In the genomic region with DNA sequence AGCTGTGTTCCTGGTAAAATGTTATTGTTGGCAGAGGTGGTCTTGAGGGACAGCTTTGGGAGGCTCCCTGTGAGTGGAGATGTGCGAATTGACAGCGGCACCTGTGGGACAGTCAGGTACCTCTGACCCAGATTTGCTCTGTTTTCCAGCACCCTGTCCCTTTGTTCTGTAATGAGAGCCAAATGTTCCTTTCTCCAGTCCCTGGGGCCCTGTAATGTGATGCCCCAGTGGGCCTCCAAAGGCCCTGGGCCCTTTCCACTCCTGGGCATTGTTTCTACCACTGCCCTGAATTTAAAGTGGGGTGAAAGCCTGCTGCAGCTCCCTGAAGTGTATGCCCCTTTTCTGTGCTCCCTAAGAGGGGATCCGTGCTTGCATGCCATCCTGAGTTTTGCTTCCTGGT, we compare ENCODE assay signal across 13 mouse cellular contexts.
DNase-seq lines count a peak whose midpoint lies in the region; ATAC-seq and TF ChIP-seq lines count a peak whose summit lies in the region.
"Had no signal": no experiment of that assay in that cellular context is flagged by ENCODE, and none has a peak within 500 bp of the region (broad histone marks: within the 10 kb centered on the region; RNA-seq: fewer than 3 reads in every experiment).

No protein-coding gene starts in this region.

- no peak overlapping the region for H3K27ac ChIP-seq in forebrain, embryonic 12.5 days
- H3K27ac ChIP-seq in forebrain, embryonic 13.5 days, result no peak overlapping the region
- H3K27ac ChIP-seq in midbrain, embryonic 14.5 days (replicated peaks; ENCODE audit: low read depth, low read length), result no peak overlapping the region
- no peak overlapping the region for H3K27ac ChIP-seq in midbrain, embryonic 15.5 days
- H3K27ac ChIP-seq in embryonic facial prominence, embryonic 11.5 days (replicated peaks; ENCODE audit: low read depth, low read length), result no peak overlapping the region; the same call in 1 of the 2 replicates
- no peak overlapping the region for H3K27ac ChIP-seq in limb, embryonic 14.5 days (replicated peaks; ENCODE audit: low read depth, low read length)
- no peak overlapping the region for H3K27ac ChIP-seq in heart, embryonic 10.5 days
- H3K27ac ChIP-seq: hindbrain, embryonic 12.5 days; intestine, embryonic 15.5 days; liver, embryonic 14.5 days had no signal

- no peak overlapping the region for H3K4me3 ChIP-seq in forebrain, embryonic 12.5 days (replicated peaks)
- H3K4me3 ChIP-seq in forebrain, embryonic 13.5 days, result no peak overlapping the region
- H3K4me3 ChIP-seq in midbrain, embryonic 14.5 days (replicated peaks; ENCODE audit: low read depth, low read length), result no peak overlapping the region
- no peak overlapping the region for H3K4me3 ChIP-seq in midbrain, embryonic 15.5 days
- no peak overlapping the region for H3K4me3 ChIP-seq in embryonic facial prominence, embryonic 11.5 days (ENCODE audit: low read depth, low read length)
- no peak overlapping the region for H3K4me3 ChIP-seq in limb, embryonic 14.5 days (replicated peaks; ENCODE audit: low read length)
- no peak overlapping the region for H3K4me3 ChIP-seq in heart, embryonic 10.5 days
- H3K4me3 ChIP-seq: hindbrain, embryonic 12.5 days; intestine, embryonic 15.5 days had no signal

- H3K36me3 ChIP-seq in forebrain, embryonic 12.5 days (replicated peaks), result no peaks in the 10 kb centered on the region
- no peaks in the 10 kb centered on the region for H3K36me3 ChIP-seq in forebrain, embryonic 13.5 days (ENCODE audit: poor library complexity, severe bottlenecking)
- no peaks in the 10 kb centered on the region for H3K36me3 ChIP-seq in midbrain, embryonic 14.5 days (ENCODE audit: control insufficient read depth, insufficient read depth, low read length)
- no peaks in the 10 kb centered on the region for H3K36me3 ChIP-seq in midbrain, embryonic 15.5 days (replicated peaks)
- no peaks in the 10 kb centered on the region for H3K36me3 ChIP-seq in embryonic facial prominence, embryonic 11.5 days (replicated peaks; ENCODE audit: control insufficient read depth, insufficient read depth, low read depth, low read length)
- H3K36me3 ChIP-seq in limb, embryonic 14.5 days (ENCODE audit: control insufficient read depth, insufficient read depth, low read length), result no peaks in the 10 kb centered on the region
- H3K36me3 ChIP-seq in heart, embryonic 10.5 days, result no peaks in the 10 kb centered on the region
- H3K36me3 ChIP-seq: hindbrain, embryonic 12.5 days; intestine, embryonic 15.5 days had no signal

- ATAC-seq in forebrain, embryonic 12.5 days (ENCODE audit: low FRiP score), result 0 out of 2 replicates have a peak, but pooled peaks have one; percentile 27
- ATAC-seq in forebrain, embryonic 13.5 days, result no peak; the same call in 1 of the 2 replicates
- 0 out of 2 replicates have a peak, but pooled peaks have one; percentile 9 for ATAC-seq in midbrain, embryonic 14.5 days (ENCODE audit: low FRiP score, low TSS enrichment)
- no peak; the same call in 1 of the 2 replicates for ATAC-seq in midbrain, embryonic 15.5 days (replicated peaks)
- no peak for ATAC-seq in embryonic facial prominence, embryonic 11.5 days (replicated peaks; ENCODE audit: insufficient number of reproducible peaks, low FRiP score, low TSS enrichment, low read depth)
- no peak for ATAC-seq in limb, embryonic 14.5 days (ENCODE audit: low FRiP score, low read depth)
- ATAC-seq: intestine, embryonic 15.5 days had no signal

- H3K4me2 ChIP-seq in forebrain, embryonic 12.5 days, result no peak overlapping the region
- H3K4me2 ChIP-seq in forebrain, embryonic 13.5 days, result no peak overlapping the region
- no peak overlapping the region for H3K4me2 ChIP-seq in midbrain, embryonic 14.5 days (ENCODE audit: low read length)
- no peak overlapping the region for H3K4me2 ChIP-seq in midbrain, embryonic 15.5 days
- H3K4me2 ChIP-seq in embryonic facial prominence, embryonic 11.5 days (ENCODE audit: low read depth, low read length), result no peak overlapping the region; the same call in 1 of the 2 replicates
- peak overlapping the region; percentile 21; the same call in 1 of the 2 replicates for H3K4me2 ChIP-seq in limb, embryonic 14.5 days (replicated peaks; ENCODE audit: low read depth, low read length, severe bottlenecking)
- H3K4me2 ChIP-seq: hindbrain, embryonic 12.5 days; intestine, embryonic 15.5 days had no signal

- peaks cover 9% of the 10 kb centered on the region; the same call in 1 of the 2 replicates for H3K4me1 ChIP-seq in forebrain, embryonic 12.5 days
- peaks cover 7% of the 10 kb centered on the region for H3K4me1 ChIP-seq in forebrain, embryonic 13.5 days
- H3K4me1 ChIP-seq in midbrain, embryonic 14.5 days (ENCODE audit: control insufficient read depth, insufficient read depth, low read length), result 0 out of 2 replicates have a peak, but pooled peaks cover 6% of the 10 kb centered on the region
- peaks cover 2% of the 10 kb centered on the region; the same call in 1 of the 2 replicates for H3K4me1 ChIP-seq in midbrain, embryonic 15.5 days
- no peaks in the 10 kb centered on the region for H3K4me1 ChIP-seq in embryonic facial prominence, embryonic 11.5 days (ENCODE audit: control insufficient read depth, insufficient read depth, low read length)
- H3K4me1 ChIP-seq in limb, embryonic 14.5 days (ENCODE audit: control insufficient read depth, insufficient read depth, low read length), result peaks cover 22% of the 10 kb centered on the region
- H3K4me1 ChIP-seq in heart, embryonic 10.5 days, result peaks cover 6% of the 10 kb centered on the region; the same call in 1 of the 2 replicates
- H3K4me1 ChIP-seq: intestine, embryonic 15.5 days had no signal

- H3K27me3 ChIP-seq in forebrain, embryonic 12.5 days, result no peaks in the 10 kb centered on the region
- H3K27me3 ChIP-seq in forebrain, embryonic 13.5 days, result no peaks in the 10 kb centered on the region
- no peaks in the 10 kb centered on the region for H3K27me3 ChIP-seq in midbrain, embryonic 14.5 days (ENCODE audit: control insufficient read depth, insufficient read depth, low read length)
- no peaks in the 10 kb centered on the region for H3K27me3 ChIP-seq in midbrain, embryonic 15.5 days (replicated peaks)
- H3K27me3 ChIP-seq in embryonic facial prominence, embryonic 11.5 days (ENCODE audit: control insufficient read depth, insufficient read depth, low read length), result no peaks in the 10 kb centered on the region
- no peaks in the 10 kb centered on the region for H3K27me3 ChIP-seq in limb, embryonic 14.5 days (ENCODE audit: control insufficient read depth, insufficient read depth, low read length)
- H3K27me3 ChIP-seq in heart, embryonic 10.5 days (ENCODE audit: insufficient read depth, poor library complexity, severe bottlenecking), result no peaks in the 10 kb centered on the region
- H3K27me3 ChIP-seq: hindbrain, embryonic 12.5 days; intestine, embryonic 15.5 days had no signal

- no peak overlapping the region for H3K9ac ChIP-seq in forebrain, embryonic 12.5 days
- no peak overlapping the region for H3K9ac ChIP-seq in forebrain, embryonic 13.5 days
- H3K9ac ChIP-seq in midbrain, embryonic 14.5 days (replicated peaks; ENCODE audit: low read length), result no peak overlapping the region
- no peak overlapping the region for H3K9ac ChIP-seq in midbrain, embryonic 15.5 days
- no peak overlapping the region for H3K9ac ChIP-seq in embryonic facial prominence, embryonic 11.5 days (replicated peaks; ENCODE audit: low read length)
- no peak overlapping the region for H3K9ac ChIP-seq in limb, embryonic 14.5 days (ENCODE audit: low read depth, low read length, severe bottlenecking)
- H3K9ac ChIP-seq: hindbrain, embryonic 12.5 days; intestine, embryonic 15.5 days; liver, embryonic 14.5 days had no signal

- DNase-seq in midbrain, embryonic 14.5 days, result no peak
- peak; percentile 34 for DNase-seq in embryonic facial prominence, embryonic 11.5 days (ENCODE audit: low spot score)
- no peak for DNase-seq in limb, embryonic 14.5 days (ENCODE audit: low spot score)
- no peak for DNase-seq in heart, embryonic 10.5 days (ENCODE audit: low spot score)
- no peak for DNase-seq in cerebellum, adult 11 months
- DNase-seq: cerebellum, adult 18-20 months; thymus, postnatal 4 days had no signal

- no peak for TF ChIP-seq POLR2A in limb, embryonic 14.5 days (IDR thresholded peaks at IDR 0.05; ENCODE audit: borderline replicate concordance, extremely low read depth, insufficient read depth, insufficient read length)

- WGBS in forebrain, embryonic 12.5 days, result 21% methylated on average over 3 of the region's 3 CpGs
- WGBS in forebrain, embryonic 13.5 days, result 25% methylated on average over 3 of the region's 3 CpGs
- 14% methylated on average over 3 of the region's 3 CpGs for WGBS in midbrain, embryonic 14.5 days
- 18% methylated on average over 3 of the region's 3 CpGs for WGBS in midbrain, embryonic 15.5 days
- 20% methylated on average over 3 of the region's 3 CpGs for WGBS in embryonic facial prominence, embryonic 11.5 days
- 17% methylated on average over 3 of the region's 3 CpGs for WGBS in limb, embryonic 14.5 days
- WGBS in heart, embryonic 10.5 days, result 42% methylated on average over 3 of the region's 3 CpGs

- H3K9me3 ChIP-seq in forebrain, embryonic 12.5 days, result no peaks in the 10 kb centered on the region
- H3K9me3 ChIP-seq in forebrain, embryonic 13.5 days (replicated peaks), result no peaks in the 10 kb centered on the region
- H3K9me3 ChIP-seq in midbrain, embryonic 14.5 days (ENCODE audit: control insufficient read depth, low read length), result no peaks in the 10 kb centered on the region
- H3K9me3 ChIP-seq in midbrain, embryonic 15.5 days, result no peaks in the 10 kb centered on the region
- H3K9me3 ChIP-seq in embryonic facial prominence, embryonic 11.5 days (replicated peaks; ENCODE audit: control insufficient read depth, low read length), result no peaks in the 10 kb centered on the region
- H3K9me3 ChIP-seq in limb, embryonic 14.5 days (ENCODE audit: control insufficient read depth, low read length), result no peaks in the 10 kb centered on the region
- no peaks in the 10 kb centered on the region for H3K9me3 ChIP-seq in heart, embryonic 10.5 days
- H3K9me3 ChIP-seq: hindbrain, embryonic 12.5 days; intestine, embryonic 15.5 days had no signal

Comparison
In these comparisons a context has a peak if more than half of its experiments do, and no peak if none do; other contexts are left out.
1. ATAC-seq: peak in forebrain, embryonic 12.5 days (single experiment) and midbrain, embryonic 14.5 days (single experiment); none in forebrain, embryonic 13.5 days (single experiment), midbrain, embryonic 15.5 days (single experiment), embryonic facial prominence, embryonic 11.5 days (single experiment) and limb, embryonic 14.5 days (single experiment).